Mouse (Mus musculus): ENCODE data around the gene Usp20.

Usp20 gene

DNA sequence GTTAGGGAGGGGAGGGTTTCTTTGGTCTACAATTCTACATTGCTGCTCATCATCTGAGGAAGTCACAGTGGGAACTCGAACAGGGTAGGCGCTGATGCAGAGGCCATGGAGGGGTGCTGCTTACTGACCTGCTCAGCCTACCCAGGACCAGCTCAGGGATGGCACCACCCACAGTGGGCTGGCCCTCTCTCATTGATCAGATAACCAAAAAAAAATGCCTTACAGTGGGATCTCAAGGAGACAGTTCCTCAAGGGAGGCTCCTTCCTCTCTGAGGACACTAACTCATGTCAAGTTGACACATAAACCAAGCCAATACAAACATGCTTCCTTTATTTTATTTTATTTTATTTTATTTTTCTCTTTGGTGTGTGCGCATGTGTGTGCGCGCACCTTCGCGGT lies 87.4 kb downstream of the Usp20 start:
- DNase-seq (ENCODE audit: low spot score in 2 of 2): no peak

Data from spleen, postnatal 14 days (tissue).